Mouse (Mus musculus) neural tube, embryonic 15.5 days (tissue): Measurements from ENCODE around the gene Siah3. TPM values are rescaled to one million over a fixed set of nuclear protein-coding genes. Genes with fewer than 3 reads are reported as not detected.

Experiments
- polyA plus RNA-seq: library from polyadenylated mRNA; unstranded; fragments of >200 nt; fragmentation: Nextera tagmentation; extraction: Ambion mirVana; gene quantifications from 2 replicates; pipeline ENCODE4 v1.2.1, GENCODE M21; 2015

Siah3 gene
- polyA plus RNA-seq, 1 experiment from 2014 or later: 5.1 TPM

Other genes with a start within 250 kb of the Siah3 start
- gene Cpb2, start 213.7 kb upstream of the Siah3 start, polyA plus RNA-seq: 0.23 TPM in 1 of 2 replicates, not detected in the other
- gene Zc3h13, start 171.6 kb upstream of the Siah3 start, polyA plus RNA-seq: 41.0 and 43.6 TPM in 2 replicates
- not detected in 2 replicates for gene Spert, start 137.1 kb downstream of the Siah3 start, polyA plus RNA-seq
- not detected in 2 replicates for gene Erich6b, start 186.3 kb downstream of the Siah3 start, polyA plus RNA-seq